Mouse (Mus musculus): ENCODE results near the gene Kif16b. TPM values are rescaled to one million over a fixed set of nuclear protein-coding genes. Genes with fewer than 3 reads are reported as not detected.

Kif16b gene
- total RNA-seq, 2 experiments from 2014 or later: 15.7 to 17.3 TPM

DNA sequence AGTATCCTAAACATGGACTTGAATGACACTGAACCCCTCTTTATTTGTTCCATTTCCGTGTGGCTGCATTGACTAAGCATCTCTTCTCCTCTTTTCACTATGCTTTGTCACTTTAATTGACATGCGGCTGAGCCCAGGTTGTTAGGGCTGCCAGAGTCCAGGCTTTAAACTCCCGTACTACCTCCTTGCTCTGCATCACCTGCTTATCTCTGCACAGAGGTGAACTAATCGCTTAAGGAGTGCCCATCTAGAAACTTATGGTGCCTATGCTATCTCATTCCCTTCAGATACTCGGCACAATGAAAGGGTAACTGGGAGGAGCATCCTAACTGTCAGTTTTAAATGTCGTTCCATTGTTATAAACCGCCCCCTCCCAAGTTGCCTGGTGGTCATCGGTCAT lies 331.6 kb downstream of the Kif16b start:
- no peak for DNase-seq (ENCODE audit: extremely low spot score in 1 of 2, low spot score in 2 of 2)
- intact Hi-C loops (cut with DNase I): no loop called here
- H3K27ac ChIP-seq: no peak overlapping the region
- no peak overlapping the region for H3K4me3 ChIP-seq
- no peak for TF ChIP-seq CTCF (IDR thresholded peaks at IDR 0.05)

Other genes starting within 250 kb of the Kif16b start
- 10 to 100 TPM; 31.0 to 34.7 TPM for gene Snrpb2, start 161.5 kb upstream of the Kif16b start, total RNA-seq (2021)
- gene Otor, start 176.9 kb upstream of the Kif16b start, total RNA-seq (2021): not detected

Measured in left cerebral cortex, adult 2 months (tissue).